Mouse (Mus musculus): ENCODE data around the gene Gm9803.

The Gm9803 gene

DNA sequence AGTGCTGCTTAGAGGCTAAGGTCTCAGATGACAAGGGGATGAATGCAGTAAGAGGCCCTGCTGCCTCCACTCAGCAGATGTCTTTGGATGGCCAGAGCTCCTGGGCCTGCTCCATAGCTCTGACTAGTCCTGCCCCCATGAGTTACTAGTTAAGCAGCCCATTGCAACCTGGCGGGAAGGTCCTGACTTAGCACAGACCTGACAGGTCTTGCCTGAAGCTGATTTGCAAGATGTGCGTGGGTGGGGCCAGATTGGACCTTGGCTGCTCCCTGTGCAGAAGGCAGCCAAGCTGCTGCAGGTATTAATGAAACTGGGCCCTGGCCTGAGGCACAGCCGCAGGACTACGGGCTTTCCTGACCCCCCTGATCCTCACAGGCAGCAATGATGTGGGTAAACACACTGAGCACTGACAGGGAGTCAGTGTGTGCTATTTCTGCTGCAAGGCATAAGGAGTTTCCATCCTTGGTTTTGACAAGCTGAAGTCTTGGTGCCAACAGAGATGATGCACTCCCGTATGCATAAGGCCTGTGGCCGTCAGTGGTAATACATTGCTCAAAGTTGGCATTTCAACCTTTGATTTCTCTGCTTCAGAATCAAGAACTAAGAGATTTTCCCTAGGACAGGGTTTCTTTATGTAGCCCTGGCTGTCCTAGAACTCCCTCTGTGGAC lies 6.8 kb upstream of the Gm9803 start:
- DNase-seq, result peak; percentile 89

DNA sequence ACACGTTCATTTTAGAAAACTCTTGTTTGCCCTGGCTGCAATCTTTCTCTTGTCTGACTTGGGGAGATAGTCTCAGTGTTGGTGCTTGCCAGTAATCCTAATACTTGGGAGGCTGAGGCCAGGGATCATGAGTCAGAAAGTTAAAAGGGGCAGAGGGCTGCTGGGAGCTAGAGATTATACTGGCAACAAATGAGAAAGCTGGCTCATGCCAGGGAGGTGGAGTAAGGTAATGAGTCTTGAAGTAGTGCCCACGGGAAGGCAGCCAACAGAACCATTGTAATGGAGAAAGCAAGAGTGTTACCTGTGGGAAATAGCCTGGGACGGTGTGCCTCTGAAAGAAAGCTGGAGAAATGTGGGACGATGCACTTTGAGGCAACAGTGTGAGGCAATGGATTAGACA lies 6.0 kb upstream of the Gm9803 start:
- peak; percentile 93 for DNase-seq

DNA sequence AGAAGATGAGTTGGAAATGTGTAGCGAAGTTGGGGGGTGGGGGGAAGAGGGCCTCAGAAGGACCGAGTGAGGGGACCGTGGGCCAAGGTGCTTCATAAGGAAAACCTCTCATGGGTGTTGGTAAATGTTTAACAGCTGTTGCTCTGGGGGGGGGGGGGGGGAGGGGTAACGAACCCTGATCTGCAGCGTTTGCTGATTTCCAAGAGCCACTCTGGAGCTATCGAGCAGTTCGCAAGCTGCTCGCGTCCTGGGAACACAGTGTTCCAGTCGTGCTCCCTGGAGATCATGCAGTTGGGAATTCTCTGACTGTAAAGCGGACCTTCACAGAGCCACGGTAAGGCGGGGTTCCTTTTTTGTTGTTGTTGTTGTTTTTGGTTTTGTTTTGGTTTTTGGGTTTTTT lies 5.5 kb upstream of the Gm9803 start:
- DNase-seq, result peak; percentile 52

DNA sequence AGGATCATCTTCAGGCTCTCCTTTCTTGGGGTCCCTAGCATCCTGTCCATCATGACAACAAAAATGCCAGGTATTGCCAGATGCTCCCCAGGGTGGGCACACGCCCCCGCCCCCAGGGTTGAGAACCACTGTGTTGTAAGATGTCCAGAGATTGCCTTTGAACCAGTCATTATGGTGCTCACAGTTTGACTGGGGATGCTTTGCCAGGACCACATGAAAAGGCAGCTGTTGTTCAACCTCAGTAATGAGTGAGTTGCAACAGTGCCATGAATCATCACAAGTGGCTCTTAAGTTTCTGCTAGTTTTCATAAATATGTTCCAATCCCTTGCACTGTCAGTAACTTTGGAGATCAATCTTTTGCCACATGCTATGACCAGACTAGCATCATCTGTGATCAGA lies 3.9 kb upstream of the Gm9803 start:
- DNase-seq, result no peak

DNA sequence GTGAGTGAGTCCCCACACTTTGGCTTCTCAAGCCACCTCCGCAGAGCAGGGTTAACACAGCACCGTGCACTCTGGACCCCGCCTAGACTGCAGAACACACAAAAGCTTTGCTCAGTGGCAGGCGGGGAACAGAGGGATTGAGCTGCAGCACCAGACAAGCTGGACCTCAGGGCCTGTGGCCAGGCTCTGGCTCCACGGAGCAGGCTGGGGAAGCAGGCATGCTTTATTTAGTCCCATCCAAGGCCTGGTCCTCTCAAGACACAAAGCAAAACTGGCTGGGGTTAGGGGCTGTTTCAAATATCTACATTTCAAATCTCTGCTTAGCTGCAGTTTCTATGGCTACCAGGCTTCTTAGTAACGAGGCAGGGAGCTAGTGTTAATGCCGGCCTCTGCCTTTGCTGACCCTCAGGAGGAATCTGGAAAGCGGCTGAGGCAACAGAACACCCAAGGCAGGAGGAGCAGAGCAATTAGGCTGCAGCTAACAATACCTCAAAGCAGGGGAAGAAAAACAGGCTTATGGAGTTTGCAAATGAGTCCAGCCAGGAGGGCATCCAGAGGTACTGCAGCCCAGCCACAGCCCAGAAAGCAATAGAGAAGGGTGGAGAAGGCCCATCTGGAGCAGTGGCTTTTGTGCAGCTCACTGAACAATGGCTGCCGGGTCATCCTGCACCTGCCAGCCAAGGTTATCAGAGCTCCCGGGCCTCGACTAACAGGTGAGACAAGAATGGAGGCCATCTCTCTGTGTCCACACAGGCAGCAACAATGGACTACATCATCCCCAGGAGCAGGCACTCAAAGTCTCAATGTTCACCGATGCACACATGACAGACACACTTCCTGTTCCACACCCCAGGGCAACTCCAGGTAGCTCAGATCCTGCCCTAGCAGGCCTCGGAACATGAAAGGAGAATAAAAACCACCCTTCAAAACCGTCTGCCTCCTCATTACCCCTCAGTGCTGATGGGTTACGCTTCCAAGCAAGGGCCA lies 3.7 kb downstream of the Gm9803 start:
- no peak for DNase-seq

DNA sequence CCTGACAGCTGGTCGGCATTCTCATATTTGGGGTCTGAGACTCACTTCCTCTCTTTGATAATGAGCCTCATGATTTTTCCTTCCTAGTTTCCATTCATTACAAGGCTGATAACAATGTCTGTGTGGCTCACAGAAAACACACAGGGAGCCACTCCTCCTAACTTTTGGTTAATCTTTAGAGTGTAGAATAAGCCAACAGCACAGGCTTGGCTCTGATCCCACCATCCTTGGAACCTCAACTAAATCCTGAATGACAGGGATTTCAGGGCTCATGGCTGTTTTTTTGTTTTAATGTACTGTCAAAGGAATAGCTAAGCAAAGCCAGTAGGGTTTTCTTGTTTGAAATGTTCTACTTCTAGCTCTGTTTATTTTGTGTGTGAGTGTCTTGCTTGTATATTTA lies 10.5 kb downstream of the Gm9803 start:
- peak; percentile 45 for DNase-seq

DNA sequence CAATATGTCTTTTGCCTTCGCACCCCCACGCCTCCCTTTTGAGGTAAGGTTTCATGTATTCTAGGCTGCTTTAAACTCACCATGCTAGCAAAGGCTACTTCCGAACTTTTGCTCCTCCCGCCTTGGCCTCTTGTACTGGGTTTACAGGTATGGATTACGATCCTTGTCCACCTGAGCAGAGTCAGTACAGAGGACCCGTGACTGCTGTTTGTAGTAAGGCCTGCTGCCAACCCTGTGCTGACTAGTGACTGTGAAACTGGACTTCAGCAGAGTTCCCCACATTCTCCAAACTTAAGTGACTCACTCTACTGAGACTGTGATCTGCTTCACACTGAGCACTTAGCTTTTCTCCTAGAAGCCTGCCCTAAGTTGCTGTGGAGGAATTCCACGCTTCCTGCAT lies 13.8 kb downstream of the Gm9803 start:
- peak; percentile 79 for DNase-seq

DNA sequence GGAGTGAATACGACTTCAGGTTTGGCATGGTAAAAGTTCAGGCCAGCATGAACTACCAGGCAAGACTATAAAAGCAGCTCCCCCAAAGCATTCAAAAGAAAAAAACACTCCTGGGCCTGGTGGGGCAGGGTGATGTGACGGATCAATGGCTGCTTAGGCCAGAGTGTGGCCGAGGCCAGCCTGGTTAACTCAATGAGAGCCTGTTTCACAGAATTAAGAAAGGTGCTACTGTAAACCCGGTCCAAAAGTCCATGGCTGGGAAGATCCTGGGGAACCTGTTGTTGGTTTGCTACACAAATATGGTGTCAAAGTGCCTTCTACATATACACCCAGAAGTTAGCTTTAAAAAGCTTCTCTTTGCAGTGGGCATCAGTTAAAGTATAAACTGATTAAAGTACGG lies 14.9 kb downstream of the Gm9803 start:
- peak; percentile 73 for DNase-seq

DNA sequence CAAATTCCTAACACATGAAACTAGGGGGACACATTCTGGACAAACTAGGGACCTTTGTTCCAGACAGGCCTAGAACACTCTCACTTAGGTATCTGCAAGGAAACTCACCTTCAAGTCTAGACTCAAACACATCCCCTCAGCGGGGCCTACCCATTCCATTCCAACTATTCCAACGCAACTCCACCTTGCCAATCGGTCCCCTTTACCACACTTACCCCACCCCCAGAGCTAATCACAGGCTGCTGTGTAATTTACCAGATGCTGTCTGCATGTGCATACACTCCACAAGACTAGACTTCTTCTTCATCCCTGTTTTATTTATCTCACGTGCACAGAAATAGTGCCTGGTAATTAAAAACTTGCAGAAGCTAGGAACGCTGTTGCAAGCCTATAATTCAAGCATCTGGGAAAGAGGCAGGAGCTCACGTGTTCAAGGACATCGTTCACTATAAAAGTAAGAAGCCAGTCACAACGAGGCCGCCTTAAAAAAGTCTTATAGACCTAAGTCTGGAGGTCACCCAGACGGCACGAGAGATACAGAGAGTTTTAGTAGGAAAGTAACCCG lies 15.9 kb downstream of the Gm9803 start:
- DNase-seq, result no peak

DNA sequence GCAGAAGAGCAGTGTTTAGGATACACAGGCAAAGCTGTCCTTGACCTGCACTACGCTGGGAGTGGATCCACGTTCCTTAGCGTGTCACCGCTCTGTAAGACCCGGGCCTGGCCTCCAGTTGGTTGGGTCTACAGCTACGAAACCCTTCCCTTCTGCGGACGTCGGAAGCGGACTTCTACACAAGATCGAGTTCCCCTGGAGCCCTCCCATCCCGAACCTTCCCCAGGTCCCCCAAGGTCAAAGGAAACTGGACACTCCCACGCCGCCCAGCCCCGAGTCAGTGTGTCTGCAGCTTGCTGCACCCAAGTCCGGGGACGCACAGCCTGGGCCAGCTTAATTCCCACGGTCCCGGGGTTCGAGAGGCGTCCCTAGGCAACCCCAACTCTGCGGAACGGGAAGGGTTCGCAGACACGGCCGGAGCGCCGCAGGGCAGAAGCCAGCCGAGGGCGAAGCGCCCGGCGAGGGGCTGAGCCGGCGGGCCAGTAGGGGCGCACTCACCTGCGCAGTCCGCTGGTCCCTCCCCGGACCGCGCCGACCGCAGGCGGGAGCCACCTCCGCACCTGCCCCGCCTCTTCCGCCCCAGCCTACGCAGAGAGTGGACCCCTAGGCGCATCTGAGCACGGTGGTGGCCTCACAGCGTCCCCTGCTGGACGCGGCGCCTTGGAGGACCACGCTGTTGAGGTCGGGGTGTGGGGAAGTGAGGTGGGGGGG lies 16.7 kb downstream of the Gm9803 start, which contains the start of gene 1700021F05Rik:
1700021F05Rik (minus strand) TSS at position 553 of the 711 bp plus-strand sequence.
- peak; percentile 94 for DNase-seq

DNA sequence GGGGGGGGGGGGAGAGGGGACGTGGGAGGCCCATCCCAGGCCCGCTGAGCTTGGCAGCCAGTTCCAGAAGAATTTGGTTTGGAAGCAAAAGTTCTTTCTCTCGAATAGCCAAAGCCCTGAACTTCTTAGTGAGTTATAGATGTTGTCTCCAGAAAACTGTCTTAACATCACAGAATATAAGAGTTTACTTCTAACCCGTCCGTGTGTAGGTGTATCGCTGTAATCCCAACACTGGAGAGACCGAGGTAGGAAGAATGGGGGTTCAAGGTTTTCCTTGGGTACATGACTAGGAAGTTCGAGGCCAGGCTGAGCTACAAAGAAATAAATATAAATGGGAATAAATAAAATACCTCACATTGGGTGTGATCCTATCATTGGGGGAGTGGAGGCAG lies 17.3 kb downstream of the Gm9803 start:
- DNase-seq, result no peak

DNA sequence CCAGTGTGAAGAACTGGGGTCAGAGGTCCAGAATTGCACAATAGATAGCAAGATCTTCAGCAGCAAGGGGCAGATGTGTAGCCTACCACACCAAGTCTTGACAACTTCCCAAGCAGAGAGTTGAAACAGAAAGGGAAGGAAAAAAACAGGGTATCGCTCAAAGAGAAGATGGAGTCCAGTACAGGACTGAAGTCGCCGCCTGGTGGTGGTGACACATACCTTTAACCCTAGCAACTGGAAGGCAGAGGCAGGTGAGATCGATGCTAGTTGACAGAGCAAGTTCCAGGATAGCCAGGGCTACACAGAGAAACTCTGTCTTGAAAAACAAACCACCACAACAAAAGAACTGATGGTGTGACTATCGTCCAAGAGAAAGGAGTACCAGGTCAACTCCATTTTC lies 25.5 kb downstream of the Gm9803 start:
- DNase-seq, result no peak

DNA sequence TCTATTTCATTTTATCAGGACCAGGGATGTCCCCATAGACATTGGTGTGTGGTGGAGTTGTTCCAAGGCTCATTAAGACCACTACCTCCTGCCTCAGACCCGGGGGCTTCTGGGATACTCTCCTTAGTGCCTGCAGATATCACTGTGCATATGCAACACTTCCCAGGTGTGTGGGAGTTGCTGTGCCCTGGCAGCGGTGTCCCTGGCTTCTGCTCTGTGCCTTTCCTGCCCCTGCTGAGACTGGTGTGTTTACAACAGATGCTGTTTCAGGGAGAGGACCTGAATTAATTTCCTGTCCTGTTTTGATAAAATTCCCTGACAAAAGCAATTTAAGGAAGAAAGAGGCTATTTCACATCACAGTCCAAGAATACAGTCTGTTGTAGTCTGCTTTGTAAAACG lies 27.0 kb downstream of the Gm9803 start:
- DNase-seq, result no peak

DNA sequence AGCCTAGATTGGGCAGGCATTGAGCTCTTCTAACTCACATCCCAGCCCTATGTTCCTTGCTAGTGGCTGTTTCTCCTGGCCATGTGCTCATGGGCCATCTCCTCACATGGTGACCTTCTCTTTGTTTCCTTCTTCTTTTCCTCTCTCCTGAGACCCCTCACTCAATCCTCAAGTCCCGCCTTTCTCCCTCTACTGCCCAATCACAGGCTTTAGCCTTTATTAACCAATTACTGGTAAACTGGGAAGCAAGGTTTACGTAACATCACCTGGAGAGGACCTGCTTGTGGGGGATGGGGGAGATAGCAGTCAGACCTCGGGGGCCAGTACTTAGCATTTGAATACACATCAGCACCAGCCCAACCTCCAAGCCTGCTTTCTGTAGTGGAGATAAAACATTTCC lies 27.5 kb downstream of the Gm9803 start:
- DNase-seq, result no peak

DNA sequence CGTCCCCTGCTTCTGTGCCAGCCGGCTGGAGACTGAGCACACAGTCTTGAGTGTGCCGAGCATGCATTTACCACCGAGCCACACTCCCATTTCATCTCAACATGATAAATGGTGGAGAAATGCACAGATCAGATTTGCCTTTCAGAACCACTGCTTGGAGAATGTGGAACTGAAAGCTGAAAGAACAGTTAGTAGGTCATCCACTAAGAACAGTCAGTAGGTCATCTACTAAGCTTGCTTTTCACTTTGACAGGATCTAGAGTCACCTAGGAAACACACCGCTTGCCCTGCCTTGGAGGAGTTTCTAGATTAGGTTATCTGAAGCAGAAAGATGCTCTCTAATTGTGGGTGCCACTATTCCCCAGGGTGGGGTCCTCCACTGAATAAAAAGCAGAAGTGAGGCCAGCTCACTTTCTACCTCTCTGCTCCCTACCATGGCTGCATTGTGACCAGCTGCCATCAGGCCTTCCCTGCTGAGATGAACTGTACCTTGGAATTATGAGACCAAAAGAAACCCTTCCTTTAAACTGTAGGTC lies 33.8 kb downstream of the Gm9803 start:
- no peak for DNase-seq

DNA sequence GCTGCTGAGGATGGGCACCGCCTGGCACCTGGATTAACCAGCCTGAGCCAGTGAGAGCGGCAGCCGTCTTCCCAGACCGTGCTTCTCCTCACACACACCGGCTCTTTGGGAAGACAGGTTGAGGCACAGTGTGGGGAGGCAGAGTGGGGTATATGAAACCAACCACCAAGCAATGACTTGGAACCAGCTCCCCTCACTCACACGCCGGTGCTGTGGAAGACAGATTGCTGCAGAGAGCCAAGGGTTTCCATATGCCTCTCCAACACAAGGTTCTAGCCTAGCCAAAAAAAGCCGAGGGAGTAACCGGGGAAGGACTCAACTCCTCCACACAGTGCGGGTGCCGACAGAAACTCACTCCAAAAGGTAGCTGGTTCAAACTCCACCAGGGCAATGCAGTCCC lies 35.4 kb downstream of the Gm9803 start:
- DNase-seq, result no peak

DNA sequence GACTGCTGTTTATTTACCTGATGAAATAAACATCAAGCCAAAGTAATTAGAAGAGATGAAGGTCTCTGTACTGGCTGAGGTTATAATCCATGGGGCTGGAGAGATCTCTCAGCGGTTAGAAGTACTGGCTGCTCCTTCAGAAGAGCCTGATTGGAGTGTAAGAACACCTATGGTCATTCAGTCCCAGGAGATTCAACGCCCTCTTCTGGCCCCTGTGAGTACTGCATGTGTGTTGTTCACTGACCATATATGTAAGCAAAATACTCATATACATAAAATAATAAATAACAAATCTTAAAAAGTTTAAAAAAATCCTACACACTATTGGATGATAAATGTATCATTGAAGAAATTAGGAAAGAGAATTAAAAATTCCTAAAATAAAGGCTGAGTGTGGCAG lies 36.9 kb downstream of the Gm9803 start:
- DNase-seq, result no peak

DNA sequence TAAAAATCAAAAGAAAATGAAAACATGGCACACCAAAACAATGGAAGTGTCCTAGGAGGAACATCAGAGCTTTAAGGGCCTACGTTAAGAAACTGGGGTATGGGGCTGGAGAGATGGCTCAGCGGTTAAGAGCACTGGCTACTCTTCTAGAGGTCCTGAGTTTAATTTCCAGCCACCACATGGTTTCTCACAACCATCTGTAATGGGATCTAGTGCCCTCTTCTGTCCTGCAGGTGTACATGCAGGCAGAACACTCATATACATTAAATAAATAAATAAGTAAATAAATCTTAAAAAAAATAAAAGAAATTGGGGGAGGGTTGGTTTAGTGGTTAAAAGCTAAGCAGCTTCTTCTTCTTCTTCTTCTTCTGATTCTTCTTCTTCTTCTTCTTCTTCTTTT lies 37.4 kb downstream of the Gm9803 start:
- DNase-seq, result no peak

All from kidney, adult 11 months (tissue).